Mouse (Mus musculus) intestine, postnatal 0 days (tissue): ENCODE measurements around the gene Mrps6. TPM values are rescaled to one million over a fixed set of nuclear protein-coding genes. Genes with fewer than 3 reads are reported as not detected.

Experiments used
- ATAC-seq: fragments of 200-750 bp; cut with Nextera tagmentation; 2 replicates; pipeline ENCODE4 v1.8.0; 2017; ENCODE audit warnings: mild to moderate bottlenecking, moderate TSS enrichment, moderate library complexity
- H3K27ac ChIP-seq: fragments of 300-500 bp; sonication (generic); 2 replicates; pipeline ENCODE4 v1.5.1; 2014; ENCODE audit warnings: mild to moderate bottlenecking, low read depth, low read length, moderate library complexity
- H3K27me3 ChIP-seq: fragments of 300-500 bp; sonication (generic); replicated peaks from 2 replicates; pipeline ENCODE4 v1.6.1; 2014; ENCODE audit warnings: low read length, mixed read lengths; ENCODE audit not compliant: control insufficient read depth, insufficient read depth
- H3K36me3 ChIP-seq: fragments of 300-500 bp; sonication (generic); 2 replicates; pipeline ENCODE4 v1.6.1; 2014; ENCODE audit warnings: mild to moderate bottlenecking, moderate library complexity; ENCODE audit not compliant: control insufficient read depth, insufficient read depth
- H3K4me1 ChIP-seq: fragments of 300-500 bp; sonication (generic); replicated peaks from 2 replicates; pipeline ENCODE4 v1.6.1; 2014; ENCODE audit warnings: antibody characterized with exemption, low read length, mixed read lengths; ENCODE audit not compliant: control insufficient read depth, insufficient read depth
- H3K4me2 ChIP-seq: fragments of 300-500 bp; sonication (generic); replicated peaks from 2 replicates; pipeline ENCODE4 v1.6.1; 2014; ENCODE audit warnings: low read depth, mild to moderate bottlenecking, moderate library complexity
- H3K4me3 ChIP-seq: fragments of 300-500 bp; sonication (generic); 2 replicates; pipeline ENCODE4 v1.5.1; 2014; ENCODE audit warnings: low read depth, low read length
- H3K9ac ChIP-seq: fragments of 300-500 bp; sonication (generic); 2 replicates; pipeline ENCODE4 v1.6.1; 2014; ENCODE audit warnings: mild to moderate bottlenecking, low read depth, low read length
- H3K9me3 ChIP-seq: fragments of 300-500 bp; sonication (generic); 2 replicates; pipeline ENCODE4 v1.6.1; 2016; ENCODE audit warnings: mixed run types; ENCODE audit not compliant: control insufficient read depth
- CTCF ChIP-seq: sonication (generic); IDR thresholded peaks from 2 replicates; pipeline ENCODE4 v1.5.1; 2016; ENCODE audit warnings: low read depth, mild to moderate bottlenecking, control low read depth, antibody characterized with exemption, moderate library complexity
- WGBS: fragments of 180-500 bp; shearing (Covaris S2); extraction: QIAGEN DNeasy Blood & Tissue Kit; methylation state at CpG from one replicate; pipeline ENCODE4 v1.1.7; 2014; 5-methylcytosine and 5-hydroxymethylcytosine counted together
- polyA plus RNA-seq: library from polyadenylated mRNA; unstranded; fragments of >200 nt; fragmentation: Nextera tagmentation; extraction: Ambion mirVana; gene quantifications from 2 replicates; pipeline ENCODE4 v1.2.1, GENCODE M21; 2015

Mrps6 gene
- polyA plus RNA-seq = 71.4 and 76.6 TPM in 2 replicates

DNA sequence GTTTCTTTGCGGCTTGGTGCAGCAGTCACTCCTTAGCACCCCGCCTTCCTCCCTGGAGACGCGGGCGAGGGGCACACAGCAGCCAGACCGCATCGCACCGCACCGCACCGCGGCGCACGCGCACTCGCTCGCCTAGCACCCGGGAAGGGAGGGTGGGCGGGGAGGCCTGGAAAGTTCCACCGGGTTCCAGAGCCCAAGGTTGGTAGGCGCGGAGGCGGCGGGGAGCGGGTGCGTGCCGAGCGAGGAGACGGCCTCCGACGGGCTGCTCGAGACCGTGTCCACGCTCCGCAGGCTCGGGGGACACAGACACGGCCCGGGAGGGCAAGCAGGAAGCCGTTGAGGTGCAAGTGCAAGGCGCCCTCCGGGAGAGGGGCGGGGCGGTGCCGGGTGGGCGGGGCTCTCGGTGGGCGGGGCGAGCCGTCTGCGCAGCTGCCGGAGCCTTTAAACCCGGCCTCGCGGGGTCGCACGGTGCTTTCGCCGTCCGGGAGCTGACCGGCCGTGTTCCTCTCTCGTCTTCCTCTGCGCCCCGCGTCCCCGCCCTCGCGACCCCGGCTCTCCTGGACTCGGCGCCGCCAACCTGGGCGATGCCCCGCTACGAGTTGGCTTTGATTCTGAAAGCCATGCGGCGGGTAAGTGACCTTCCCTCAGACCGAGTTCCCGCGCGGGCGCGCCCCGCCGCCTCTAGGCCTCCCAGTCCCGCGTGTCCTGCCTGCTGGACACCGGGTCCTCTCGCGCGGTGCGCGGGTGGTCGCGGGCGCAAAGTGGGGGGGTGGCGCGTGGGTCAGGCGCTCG is at the start of gene Mrps6, which contains the start of the genes Gm49711 and Slc5a3:
TSS of gene Mrps6 (plus strand) at position 419 of the 792 bp plus-strand sequence.
TSS of gene Gm49711 (plus strand) at position 465 of the 792 bp plus-strand sequence.
TSS of gene Slc5a3 (plus strand) at position 471 of the 792 bp plus-strand sequence.
- peak; percentile 44 for TF ChIP-seq CTCF

DNA sequence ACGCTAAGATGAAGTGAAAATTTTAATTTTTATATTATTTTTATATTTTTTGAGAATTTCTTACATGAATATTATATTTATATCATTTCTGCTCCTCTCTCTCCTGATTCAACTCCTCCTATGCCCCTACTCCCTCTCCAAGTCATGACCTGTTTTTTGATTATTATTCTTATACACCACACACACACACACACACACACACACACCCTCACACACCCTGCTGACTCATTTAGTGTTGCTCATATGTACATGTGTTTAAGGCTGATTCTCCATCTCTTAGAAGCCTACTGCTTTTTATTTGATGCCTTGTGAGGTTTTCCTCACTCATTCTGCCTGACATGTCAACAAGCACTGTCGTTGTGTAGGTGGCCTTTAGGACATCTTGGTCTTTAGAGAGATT is 48.5 kb upstream of the Mrps6 start:
- H3K9me3 ChIP-seq = no peaks in the 10 kb centered on the region
- no peak overlapping the region for H3K4me3 ChIP-seq
- H3K27ac ChIP-seq = no peak overlapping the region
- ATAC-seq = no peak
- H3K36me3 ChIP-seq = no peaks in the 10 kb centered on the region
- no peak for TF ChIP-seq CTCF
- WGBS = 90% methylated on average over 2 of the region's 2 CpGs
- no peak overlapping the region for H3K9ac ChIP-seq
- H3K4me2 ChIP-seq = no peak overlapping the region
- H3K4me1 ChIP-seq = no peaks in the 10 kb centered on the region
- no peaks in the 10 kb centered on the region for H3K27me3 ChIP-seq

More for the DNA sequence above, at the start of gene Mrps6, which contains the start of the genes Gm49711 and Slc5a3:
- Histone ChIP-seq H3K4me1 (no peaks in the 10 kb centered on the region), H3K9me3 (no peaks in the 10 kb centered on the region), H3K9ac (peak within 1 kb of the TSS; percentile 73), H3K4me3 (peak within 1 kb of the TSS; percentile 98), H3K27me3 (no peaks in the 10 kb centered on the region), H3K27ac (peak within 1 kb of the TSS; percentile 80), H3K36me3 (peaks cover 7% of the 10 kb centered on the region; the same call in 1 of the 2 replicates), H3K4me2 (peak within 1 kb of the TSS; percentile 98)
- WGBS = under 1% methylated on average over 69 of the region's 99 CpGs
- peak; percentile 87 for ATAC-seq

DNA sequence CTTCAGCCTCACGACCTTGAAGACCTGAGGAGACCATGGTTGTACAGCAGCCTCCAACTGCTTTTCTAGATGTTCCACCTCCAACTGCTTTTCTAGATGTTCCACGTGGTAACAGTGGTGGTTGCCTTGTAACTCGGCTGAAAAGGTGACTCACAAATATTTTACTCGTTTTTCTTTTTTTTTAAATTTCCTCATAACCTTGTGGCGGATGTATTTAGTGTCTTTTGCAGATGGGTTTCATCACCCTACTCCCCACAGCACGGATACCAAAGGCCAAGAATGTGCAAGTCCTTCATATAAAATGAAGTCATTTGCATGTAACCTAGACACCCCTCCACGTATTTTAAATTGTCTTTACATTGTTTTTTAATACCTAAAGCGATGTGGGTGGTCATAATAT is 41.3 kb upstream of the Mrps6 start:
- Histone ChIP-seq H3K9ac (no peak overlapping the region), H3K4me1 (no peaks in the 10 kb centered on the region), H3K27me3 (no peaks in the 10 kb centered on the region), H3K4me2 (no peak overlapping the region), H3K9me3 (no peaks in the 10 kb centered on the region), H3K36me3 (no peaks in the 10 kb centered on the region), H3K27ac (no peak overlapping the region), H3K4me3 (no peak overlapping the region)
- 81% methylated on average over 8 of the region's 8 CpGs for WGBS
- ATAC-seq = no peak
- no peak for TF ChIP-seq CTCF

- H3K4me3 ChIP-seq = peak overlapping the region; percentile 20
- H3K9me3 ChIP-seq = no peaks in the 10 kb centered on the region
- H3K27me3 ChIP-seq = no peaks in the 10 kb centered on the region
- H3K4me1 ChIP-seq = no peaks in the 10 kb centered on the region
- H3K27ac ChIP-seq = 0 out of 2 replicates have a peak overlapping the region, but pooled peaks have one; percentile 30
- no peak for ATAC-seq
- H3K9ac ChIP-seq = peak overlapping the region; percentile 42; the same call in 1 of the 2 replicates
- H3K4me2 ChIP-seq = peak overlapping the region; percentile 57
- WGBS = 16% methylated on average over 26 of the region's 26 CpGs
- no peak for TF ChIP-seq CTCF
- no peaks in the 10 kb centered on the region for H3K36me3 ChIP-seq
These were observed 38.6 kb upstream of the Mrps6 start for GRCm38 (mm10) chr16:92019141-92020118.

DNA sequence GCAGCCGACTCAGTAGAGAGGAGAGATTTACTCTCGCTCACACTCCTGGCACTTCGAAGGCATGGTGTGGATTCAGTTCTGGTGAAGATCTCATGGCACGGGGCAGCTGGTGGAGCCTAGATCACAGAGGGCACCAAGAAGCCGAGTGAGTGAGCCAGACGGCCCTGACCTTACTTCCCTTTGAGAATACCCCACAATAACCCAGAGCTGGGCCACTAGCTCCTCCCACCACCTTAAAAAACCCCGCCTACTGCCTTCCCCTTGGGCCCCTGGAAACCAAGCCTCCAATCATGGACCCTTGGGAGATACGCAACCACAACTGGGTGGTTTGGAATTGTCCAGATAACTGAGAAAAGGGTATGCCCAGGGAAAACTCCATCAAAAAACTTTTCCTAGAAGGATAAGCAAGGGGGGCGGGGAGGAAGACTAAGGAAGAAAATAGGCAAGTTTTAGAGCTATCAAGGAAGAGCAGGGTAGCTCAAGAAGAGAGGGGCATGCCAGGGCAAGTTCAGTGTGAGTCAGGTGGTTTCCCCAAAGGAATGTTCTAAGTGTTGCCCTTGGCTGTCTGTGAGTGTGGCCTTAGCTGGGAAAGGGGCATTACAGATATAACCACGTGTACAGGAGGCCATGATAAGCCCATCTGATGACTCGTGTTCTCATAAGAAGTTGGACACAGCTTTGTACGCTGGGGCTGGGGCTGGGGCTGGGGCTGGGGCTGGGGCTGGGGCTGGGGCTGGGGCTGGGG is 36.2 kb upstream of the Mrps6 start:
- Histone ChIP-seq H3K27ac (no peak overlapping the region), H3K9me3 (no peaks in the 10 kb centered on the region), H3K36me3 (no peaks in the 10 kb centered on the region), H3K4me1 (no peaks in the 10 kb centered on the region), H3K4me2 (0 out of 2 replicates have a peak overlapping the region, but pooled peaks have one; percentile 37), H3K9ac (no peak overlapping the region), H3K27me3 (no peaks in the 10 kb centered on the region), H3K4me3 (no peak overlapping the region)
- TF ChIP-seq CTCF = no peak
- 0 out of 2 replicates have a peak, but pooled peaks have one; percentile 14 for ATAC-seq
- WGBS = 78% methylated on average over 12 of the region's 12 CpGs
